Mouse (Mus musculus): ENCODE measurements at regions not wholly inside any gene's neighbourhood (a gene's known extent, or its start where the extent isn't known, plus 50 kb on each side); places are given as distances from the start of the nearest gene placed in this dataset.

- DNase-seq (ENCODE audit: low spot score in 2 of 2): no peak
Observed at GRCm38 (mm10) chr10:87639339-87639738, 117.7 kb downstream of the Pah start.

DNA sequence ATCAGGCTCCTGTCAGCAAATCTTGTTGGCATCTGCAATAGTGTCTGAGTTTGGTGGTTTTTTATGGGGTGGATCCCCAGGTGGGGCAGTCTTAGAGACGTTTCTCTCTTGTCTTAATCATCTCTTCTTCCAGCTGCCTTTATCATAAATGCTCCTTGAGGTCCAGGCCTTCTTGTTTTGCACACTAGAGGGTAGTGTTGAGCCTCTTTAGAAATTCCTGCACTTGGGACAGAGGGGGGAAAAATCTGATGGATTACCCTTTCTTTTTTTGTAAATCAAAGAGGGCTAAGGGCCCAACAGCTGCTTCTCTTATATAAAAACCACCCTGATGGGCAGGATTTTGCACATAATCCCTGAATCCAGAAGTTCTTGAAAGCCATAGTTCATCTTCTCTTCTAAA is 127.5 kb downstream of the Pah start:
- DNase-seq (ENCODE audit: low spot score in 2 of 2): peak in 1 of 2 experiments; percentile 65

DNA sequence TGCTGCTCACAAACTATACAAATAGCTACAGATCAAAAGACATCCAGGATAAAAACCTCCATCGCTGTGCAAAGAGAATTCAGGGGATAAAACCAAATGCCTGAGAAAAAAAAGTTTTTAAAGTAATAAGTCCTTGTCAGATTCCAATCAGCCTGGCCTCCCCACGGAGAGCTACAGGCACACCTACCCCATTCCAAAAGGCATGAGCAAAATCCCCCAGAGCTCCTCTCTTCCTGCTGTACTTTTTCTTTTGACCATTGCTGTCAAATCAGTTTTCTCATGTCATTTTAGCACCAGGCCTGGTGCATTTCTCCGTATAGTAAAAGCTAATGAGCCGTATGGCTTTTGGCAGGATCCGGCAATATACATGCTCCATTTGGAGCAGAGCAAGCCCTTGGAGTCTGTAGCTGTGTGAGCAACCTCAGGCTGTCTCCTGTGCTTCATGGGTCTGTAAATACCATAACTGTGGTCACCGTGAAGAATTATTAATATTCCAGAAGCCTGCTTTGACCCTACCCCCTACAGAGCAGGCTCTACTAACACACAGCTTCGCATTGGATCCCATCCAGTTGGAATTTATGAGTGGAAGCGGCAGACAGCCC is 130.6 kb downstream of the Pah start:
- DNase-seq (ENCODE audit: low spot score in 2 of 2): no peak

- peak; percentile 19 to 29 for DNase-seq (ENCODE audit: low spot score in 2 of 2)
Observed at GRCm38 (mm10) chr10:87654112-87654511, 132.5 kb downstream of the Pah start.

- DNase-seq (ENCODE audit: low spot score in 2 of 2): no peak
Observed at GRCm38 (mm10) chr10:87666020-87666718, 144.6 kb downstream of the Pah start.

- DNase-seq (ENCODE audit: low spot score in 2 of 2): peak in 1 of 2 experiments; percentile 52
Observed at GRCm38 (mm10) chr10:87666719-87667387, 145.3 kb downstream of the Pah start.

- DNase-seq (ENCODE audit: low spot score in 2 of 2): no peak
Observed at GRCm38 (mm10) chr10:87667651-87668140, 146.1 kb downstream of the Pah start.

- DNase-seq (ENCODE audit: low spot score in 2 of 2): no peak
Observed at GRCm38 (mm10) chr10:87674740-87675420, 153.3 kb downstream of the Pah start.

DNA sequence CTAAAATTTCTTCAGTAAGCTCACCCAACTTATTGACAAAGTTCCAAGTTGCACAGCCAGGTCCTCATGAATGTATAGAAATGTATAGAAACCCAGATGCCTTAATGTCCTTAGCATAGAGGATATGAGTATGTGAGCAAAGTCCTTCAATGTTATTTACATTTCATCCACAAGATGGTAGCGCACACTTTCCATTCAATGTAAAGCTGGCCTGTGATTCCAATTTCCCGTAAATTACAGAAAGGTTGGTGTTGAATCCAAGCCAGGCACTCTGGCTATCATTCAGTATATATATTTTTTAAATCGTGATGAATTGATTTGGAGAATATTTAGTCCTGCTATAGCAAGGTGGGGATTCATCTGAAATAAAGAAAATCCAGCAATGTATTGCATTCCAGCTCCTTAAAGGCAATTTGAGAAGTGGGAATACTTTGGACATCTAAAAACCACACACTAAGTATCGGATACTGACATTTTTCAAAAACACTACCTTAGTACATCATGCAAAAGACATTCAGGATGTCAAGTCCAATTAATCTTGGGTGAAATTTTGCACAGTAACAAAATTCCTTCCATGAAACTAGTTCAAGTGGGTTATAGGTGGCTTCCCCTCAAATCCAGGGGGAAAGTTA is 154.6 kb downstream of the Pah start:
- DNase-seq (ENCODE audit: low spot score in 2 of 2): no peak

GRCm38 (mm10) chr10:87678984-87679383 is 157.4 kb downstream of the Pah start:
- no peak for DNase-seq (ENCODE audit: low spot score in 2 of 2)

- DNase-seq (ENCODE audit: low spot score in 2 of 2): no peak
Observed at GRCm38 (mm10) chr10:87686311-87686710, 164.7 kb downstream of the Pah start.

DNA sequence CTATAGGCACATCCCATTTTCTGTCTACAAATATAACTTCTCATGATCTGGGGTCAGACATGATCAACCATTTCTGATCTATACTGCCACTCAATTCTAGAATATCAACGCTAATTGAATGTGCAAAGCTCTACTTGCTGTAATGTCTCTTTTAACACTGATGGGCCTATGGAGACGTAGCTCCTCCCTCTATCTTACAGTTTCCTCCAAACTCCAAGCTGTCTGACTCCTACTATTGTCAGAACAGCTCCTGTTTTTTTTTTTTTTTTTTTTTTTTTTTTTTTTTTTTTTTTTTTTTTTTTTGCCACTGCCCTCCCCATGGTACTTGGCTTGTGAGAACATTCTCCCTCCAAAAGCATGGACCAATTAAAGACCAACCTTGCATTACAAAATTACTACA is 165.2 kb downstream of the Pah start:
- DNase-seq (ENCODE audit: low spot score in 2 of 2): no peak

DNA sequence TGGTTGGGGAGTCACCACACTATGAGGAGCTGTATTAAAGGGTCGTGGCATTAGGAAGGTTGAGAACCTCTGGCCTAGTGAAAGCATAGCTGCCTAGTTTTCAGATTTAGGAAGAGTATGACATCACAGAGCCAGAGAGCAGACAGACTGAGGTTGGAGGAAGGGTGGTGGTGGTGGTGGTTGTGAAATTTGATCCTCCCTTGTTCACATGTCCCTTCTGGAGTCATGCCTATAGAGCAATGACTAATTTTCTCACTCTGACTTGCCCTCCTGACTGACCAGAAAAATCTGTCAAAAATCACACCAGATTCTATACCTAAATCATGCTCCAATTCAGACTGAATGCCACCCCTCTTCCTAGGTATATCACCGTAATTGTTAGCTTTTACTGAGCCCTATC is 166.2 kb downstream of the Pah start:
- DNase-seq (ENCODE audit: low spot score in 2 of 2): no peak

DNA sequence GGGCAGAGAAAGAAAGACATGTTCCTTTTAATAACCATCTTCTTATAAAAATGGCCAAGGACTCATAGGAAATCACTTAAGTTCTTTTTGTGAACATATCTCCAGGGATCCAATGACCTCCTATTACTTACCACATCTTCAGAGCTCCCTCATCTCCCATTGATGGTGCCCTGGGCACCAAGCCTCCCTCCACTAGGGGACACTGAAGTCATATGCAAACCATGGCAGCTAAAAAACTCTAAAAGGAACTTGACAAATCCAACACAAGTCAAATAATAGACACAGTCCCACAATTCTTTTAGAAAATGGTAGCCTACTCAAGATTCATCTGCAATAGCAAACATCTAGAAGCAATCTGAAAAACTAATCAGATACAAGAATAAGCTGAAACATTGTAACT is 167.2 kb upstream of the Igf1 start:
- no peak for DNase-seq (ENCODE audit: low spot score in 2 of 2)

GRCm38 (mm10) chr10:87696485-87696884 is 161.6 kb upstream of the Igf1 start:
- peak in 1 of 2 experiments; percentile 21 for DNase-seq (ENCODE audit: low spot score in 2 of 2)

GRCm38 (mm10) chr10:87711209-87711608 is 146.9 kb upstream of the Igf1 start:
- no peak for DNase-seq (ENCODE audit: low spot score in 2 of 2)

GRCm38 (mm10) chr10:87711798-87712197 is 146.3 kb upstream of the Igf1 start:
- DNase-seq (ENCODE audit: low spot score in 2 of 2): no peak

- DNase-seq (ENCODE audit: low spot score in 2 of 2): no peak
Observed at GRCm38 (mm10) chr10:87715874-87716600, 142.0 kb upstream of the Igf1 start.

- no peak for DNase-seq (ENCODE audit: low spot score in 2 of 2)
Observed at GRCm38 (mm10) chr10:87717156-87717555, 140.9 kb upstream of the Igf1 start.

GRCm38 (mm10) chr10:87718491-87718890 is 139.6 kb upstream of the Igf1 start:
- no peak for DNase-seq (ENCODE audit: low spot score in 2 of 2)

DNA sequence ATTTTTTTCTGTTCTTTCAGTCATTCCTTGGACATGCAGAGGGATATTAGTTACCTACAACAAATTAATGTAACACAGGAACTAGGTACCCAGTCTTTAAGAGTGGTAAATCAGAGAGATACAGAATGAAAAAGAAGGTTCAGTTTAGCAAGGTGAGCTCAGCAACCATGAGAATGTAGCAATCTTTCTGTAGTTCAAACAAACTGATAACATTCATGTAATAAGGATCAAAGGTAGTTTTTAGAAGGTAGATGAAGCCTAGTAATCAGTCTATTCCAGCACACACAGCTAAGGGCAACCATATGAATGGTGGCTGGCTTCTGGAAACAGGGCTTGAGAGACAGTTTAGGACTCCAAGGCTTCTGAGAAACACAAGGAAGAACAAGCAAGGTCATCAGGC is 138.1 kb upstream of the Igf1 start:
- no peak for DNase-seq (ENCODE audit: low spot score in 2 of 2)
